Mouse (Mus musculus) mouse trophoblast stem cell (cell line): ENCODE results near the gene Crybg1.
"Not testable (repeated sequence)": the region's sequence is repeated elsewhere in the genome, so short reads cannot be mapped to it uniquely, and the experiment has no call there.

Experiments
- in situ Hi-C, 2 experiments: fragments of 300-500 bp; cut with MseI, MboI; formaldehyde crosslinking; loops; 2 replicates in 1 of 2; 3 replicates in 1 of 2; pipeline ENCODE4 v1.15.1; 2025

Crybg1 gene

GRCm38 (mm10) chr10:43973244-43973643, 175.4 kb downstream of the Crybg1 start:
- in situ Hi-C loops: no loop called here

- in situ Hi-C loops: no loop called here
These were observed 183.7 kb downstream of the Crybg1 start for GRCm38 (mm10) chr10:43964943-43965342.

GRCm38 (mm10) chr10:43953942-43954341, 194.7 kb downstream of the Crybg1 start:
- in situ Hi-C loops: loop anchor here (5.0 to 10.0 kb wide), 2 partner anchors 123 to 201 kb away; no protein-coding TSS in a partner anchor

GRCm38 (mm10) chr10:43945435-43945834, 203.2 kb downstream of the Crybg1 start:
- in situ Hi-C loops: no loop called here

- in situ Hi-C loops: no loop called here
These were observed 204.9 kb downstream of the Crybg1 start for GRCm38 (mm10) chr10:43943736-43944135.

GRCm38 (mm10) chr10:43939136-43939662, 209.5 kb downstream of the Crybg1 start:
- in situ Hi-C loops: no loop called here

- in situ Hi-C loops: no loop called here
These were observed 220.1 kb downstream of the Crybg1 start for GRCm38 (mm10) chr10:43928596-43928995.

- in situ Hi-C loops: no loop called here
These were observed 220.9 kb downstream of the Crybg1 start for GRCm38 (mm10) chr10:43927736-43928135.

GRCm38 (mm10) chr10:43925776-43926175, 222.9 kb downstream of the Crybg1 start:
- in situ Hi-C loops: not testable (repeated sequence)

- in situ Hi-C loops: loop anchor here in 1 of 2 experiments (5.0 kb wide), 1 partner anchor 346 kb away; the partner anchor contains the start of gene Cd24a
These were observed 225.6 kb downstream of the Crybg1 start for GRCm38 (mm10) chr10:43923096-43923495.

GRCm38 (mm10) chr10:43918696-43919608, 229.7 kb downstream of the Crybg1 start:
- in situ Hi-C loops: loop anchor here in 1 of 2 experiments (10.0 kb wide), 1 partner anchor 344 kb away; the partner anchor contains the start of gene Cd24a

GRCm38 (mm10) chr10:43916737-43917136, 231.9 kb downstream of the Crybg1 start:
- in situ Hi-C loops: loop anchor here in 1 of 2 experiments (10.0 kb wide), 1 partner anchor 342 kb away; the partner anchor contains the start of gene Cd24a

GRCm38 (mm10) chr10:43916181-43916580, 232.5 kb downstream of the Crybg1 start:
- in situ Hi-C loops: loop anchor here in 1 of 2 experiments (10.0 kb wide), 1 partner anchor 341 kb away; the partner anchor contains the start of gene Cd24a

- in situ Hi-C loops: loop anchor here in 1 of 2 experiments (10.0 kb wide), 1 partner anchor 337 kb away; the partner anchor contains the start of gene Cd24a
These were observed 236.4 kb downstream of the Crybg1 start for GRCm38 (mm10) chr10:43912236-43912635.

GRCm38 (mm10) chr10:43910873-43911142, 237.8 kb downstream of the Crybg1 start:
- in situ Hi-C loops: loop anchor here in 1 of 2 experiments (10.0 kb wide), 1 partner anchor 336 kb away; the partner anchor contains the start of gene Cd24a

GRCm38 (mm10) chr10:43910032-43910872, 238.4 kb downstream of the Crybg1 start:
- in situ Hi-C loops: loop anchor here in 1 of 2 experiments (10.0 kb wide), 1 partner anchor 335 kb away; the partner anchor contains the start of gene Cd24a

GRCm38 (mm10) chr10:43904569-43904968, 244.1 kb downstream of the Crybg1 start:
- in situ Hi-C loops: no loop called here

- in situ Hi-C loops: no loop called here
These were observed 247.0 kb downstream of the Crybg1 start, which contains the start of the genes Qrsl1 and Rtn4ip1 for GRCm38 (mm10) chr10:43901578-43902194. Gene Qrsl1, minus strand, starts transcription at chr10:43901745. Gene Rtn4ip1, plus strand, starts transcription at chr10:43901807.

- in situ Hi-C loops: no loop called here
These were observed 247.6 kb downstream of the Crybg1 start for GRCm38 (mm10) chr10:43900883-43901570.
